Mouse (Mus musculus) brain, adult 10 weeks (tissue): ENCODE measurements around the gene Gpr87. TPM values are rescaled to one million over a fixed set of nuclear protein-coding genes. Genes with fewer than 3 reads are reported as not detected.

ENCODE experiments used
- polyA plus RNA-seq: library from polyadenylated mRNA; stranded (reverse); fragments of 350-450 nt; fragmentation: Illumina TruSeq; extraction: RNeasy Lipid Tissue Mini Kit (QIAGEN cat#74804); gene quantifications from one replicate; pipeline ENCODE4 v1.2.3, GENCODE M21; 2015; ENCODE audit warnings: low read depth, low replicate concordance

The Gpr87 gene
- polyA plus RNA-seq: not detected

GRCm38 (mm10) chr3:59194938-59195337, at the start of gene Gpr87:
Gene Gpr87, minus strand, starts transcription at chr3:59195104.

GRCm38 (mm10) chr3:59210727-59211126, 15.8 kb upstream of the Gpr87 start, which contains the start of gene P2ry13:
Gene P2ry13, minus strand, starts transcription at chr3:59210882.

GRCm38 (mm10) chr3:59153424-59153823, 41.5 kb downstream of the Gpr87 start, which contains the start of gene P2ry14:
Gene P2ry14, minus strand, starts transcription at chr3:59153618.

Other genes with a start within 250 kb of the Gpr87 start
- 11.4 TPM for gene Med12l, start 189.3 kb downstream of the Gpr87 start, polyA plus RNA-seq
- gene Gpr171, start 93.3 kb downstream of the Gpr87 start, polyA plus RNA-seq: not detected
- 3.9 TPM for gene P2ry14, start 41.5 kb downstream of the Gpr87 start, polyA plus RNA-seq
- 14.0 TPM for gene P2ry13, start 15.8 kb upstream of the Gpr87 start, polyA plus RNA-seq
- gene P2ry12, start 67.8 kb upstream of the Gpr87 start, polyA plus RNA-seq: 68.2 TPM
- 1.5 TPM for gene Igsf10, start 149.3 kb upstream of the Gpr87 start, polyA plus RNA-seq